Comparison of ENCODE assay signal across 8 mouse cellular contexts in genomic region chr2:17729770-17730647, GRCm38 (mm10). TPM values are rescaled to one million over a fixed set of nuclear protein-coding genes. Genes with fewer than 3 reads are reported as not detected.
DNase-seq lines count a peak whose midpoint lies in the region; ATAC-seq and TF ChIP-seq lines count a peak whose summit lies in the region.

No protein-coding gene starts in this region.

- peaks cover 16% of the 10 kb centered on the region for H3K27me3 ChIP-seq in heart, embryonic 16.5 days (ENCODE audit: control insufficient read depth, insufficient read depth, low read length)
- peaks cover 13% of the 10 kb centered on the region for H3K27me3 ChIP-seq in stomach, embryonic 15.5 days (replicated peaks)
- peaks cover 22% of the 10 kb centered on the region for H3K27me3 ChIP-seq in thymus, adult 2 months (ENCODE audit: control insufficient read depth, insufficient read depth, low read length)

- TF ChIP-seq POLR2A in cortical plate, adult 2 months (IDR thresholded peaks at IDR 0.05; ENCODE audit: extremely low read depth, insufficient read depth, low read length), result no peak
- no peak for TF ChIP-seq POLR2A in thymus, adult 2 months (IDR thresholded peaks at IDR 0.05; ENCODE audit: control insufficient read depth, extremely low read depth, insufficient read depth, low read length, poor library complexity)

- peak overlapping the region; percentile 99 for H3K4me2 ChIP-seq in heart, embryonic 16.5 days (ENCODE audit: low read depth, low read length)
- peak overlapping the region; percentile 98 for H3K4me2 ChIP-seq in stomach, embryonic 15.5 days

- no peaks in the 10 kb centered on the region for H3K9me3 ChIP-seq in heart, embryonic 16.5 days (replicated peaks; ENCODE audit: control insufficient read depth, low read length)
- H3K9me3 ChIP-seq in stomach, embryonic 15.5 days, result no peaks in the 10 kb centered on the region

- no peaks in the 10 kb centered on the region for H3K36me3 ChIP-seq in heart, embryonic 16.5 days (ENCODE audit: control insufficient read depth, insufficient read depth)
- H3K36me3 ChIP-seq in stomach, embryonic 15.5 days, result no peaks in the 10 kb centered on the region
- H3K36me3 ChIP-seq in thymus, adult 2 months (ENCODE audit: control insufficient read depth, insufficient read depth, low read length), result no peaks in the 10 kb centered on the region

- DNase-seq in CD4-positive helper T cell, adult 2 months (ENCODE audit: low read depth, low spot score), result peak; percentile 27
- DNase-seq in ES-CJ7 (ENCODE audit: low read depth, low spot score), result peak; percentile 32
- DNase-seq in left cerebral cortex, adult 8-10 months (ENCODE audit: low spot score in 2 of 2), result peak; percentile 29 to 49
- DNase-seq in thymus, adult 2 months, result no peak

- H3K4me3 ChIP-seq in cortical plate, adult 2 months (ENCODE audit: insufficient read depth, low read length), result peak overlapping the region; percentile 65
- peak overlapping the region; percentile 69 for H3K4me3 ChIP-seq in heart, embryonic 16.5 days (ENCODE audit: low read length)
- H3K4me3 ChIP-seq in stomach, embryonic 15.5 days (replicated peaks), result peak overlapping the region; percentile 48
- no peak overlapping the region; the same call in 1 of the 2 replicates for H3K4me3 ChIP-seq in thymus, adult 2 months (ENCODE audit: control insufficient read depth, insufficient read depth, low read length)

- no peak for TF ChIP-seq CTCF in cortical plate, adult 2 months (IDR thresholded peaks at IDR 0.05; ENCODE audit: extremely low read depth, insufficient read depth, low read length)
- no peak for TF ChIP-seq CTCF in thymus, adult 2 months (IDR thresholded peaks at IDR 0.05; ENCODE audit: borderline replicate concordance, control insufficient read depth, extremely low read depth, insufficient read depth, low read length, poor library complexity)

- H3K27ac ChIP-seq in cortical plate, adult 2 months (ENCODE audit: insufficient read depth, low read length), result peak overlapping the region; percentile 82
- no peak overlapping the region for H3K27ac ChIP-seq in heart, embryonic 16.5 days (ENCODE audit: low read length)
- no peak overlapping the region for H3K27ac ChIP-seq in stomach, embryonic 15.5 days
- no peak overlapping the region for H3K27ac ChIP-seq in thymus, adult 2 months (ENCODE audit: control insufficient read depth, insufficient read depth, low read length)

- H3K9ac ChIP-seq in heart, embryonic 16.5 days (ENCODE audit: low read length), result peak overlapping the region; percentile 63
- no peak overlapping the region for H3K9ac ChIP-seq in stomach, embryonic 15.5 days

- WGBS in heart, embryonic 16.5 days, result 7% methylated on average over 24 of the region's 25 CpGs
- 7% methylated on average over 25 of the region's 25 CpGs for WGBS in stomach, embryonic 15.5 days
- 15% methylated on average over 25 of the region's 25 CpGs for WGBS in thymus, adult 2 months

- no peak for ATAC-seq in heart, embryonic 16.5 days (replicated peaks; ENCODE audit: extremely low read depth, insufficient read depth, low FRiP score)
- ATAC-seq in megakaryocyte-erythroid progenitor cell, adult 5-6 weeks (replicated peaks; ENCODE audit: low FRiP score, low TSS enrichment, poor library complexity, severe bottlenecking), result 0 out of 2 replicates have a peak, but pooled peaks have one; percentile 34
- ATAC-seq in stomach, embryonic 15.5 days (ENCODE audit: insufficient read depth, low FRiP score, low read depth), result peak; percentile 57; the same call in 1 of the 2 replicates

- H3K4me1 ChIP-seq in cortical plate, adult 2 months (ENCODE audit: control insufficient read depth, insufficient read depth, low read length), result peaks cover 4% of the 10 kb centered on the region; the same call in 1 of the 2 replicates
- peaks cover 7% of the 10 kb centered on the region for H3K4me1 ChIP-seq in heart, embryonic 16.5 days (ENCODE audit: control insufficient read depth, insufficient read depth, low read length)
- peaks cover 7% of the 10 kb centered on the region; the same call in 1 of the 2 replicates for H3K4me1 ChIP-seq in stomach, embryonic 15.5 days
- H3K4me1 ChIP-seq in thymus, adult 2 months (replicated peaks; ENCODE audit: control insufficient read depth, insufficient read depth, low read length), result peaks cover 5% of the 10 kb centered on the region

RNA-seq across cellular contexts. Expression of gene Nebl, which starts 1.3 kb away (rescaled TPM):
- 36.6 and 46.7 TPM in 2 replicates for polyA plus RNA-seq in cortical plate, adult 2 months (2012; rRNA removed)
- polyA plus RNA-seq in heart, embryonic 16.5 days (2015; fragmentation: Nextera tagmentation; extraction: Ambion mirVana), result 248 and 258 TPM in 2 replicates
- 100 to 1,000 TPM in 1 of 4 experiments, 10 to 100 TPM in 3; 82.9 to 102 (median 92.0) TPM for total RNA-seq in left cerebral cortex, adult 8-10 months (2022)
- 0.28 TPM in 1 of 2 replicates, not detected in the other for total RNA-seq in megakaryocyte-erythroid progenitor cell, adult 5-6 weeks (2014; fragmentation: Nextera tagmentation)
- 0.30 TPM in 1 of 2 replicates, not detected in the other for total RNA-seq in megakaryocyte-erythroid progenitor cell, adult 5-6 weeks (2017)
- polyA plus RNA-seq in stomach, embryonic 15.5 days (2015; fragmentation: Nextera tagmentation; extraction: Ambion mirVana), result 2.6 and 4.4 TPM in 2 replicates
- polyA plus RNA-seq in thymus, adult 2 months (2012; rRNA removed), result 120 and 132 TPM in 2 replicates
